Comparison of ENCODE assay signal across 8 mouse cellular contexts in the genomic region with DNA sequence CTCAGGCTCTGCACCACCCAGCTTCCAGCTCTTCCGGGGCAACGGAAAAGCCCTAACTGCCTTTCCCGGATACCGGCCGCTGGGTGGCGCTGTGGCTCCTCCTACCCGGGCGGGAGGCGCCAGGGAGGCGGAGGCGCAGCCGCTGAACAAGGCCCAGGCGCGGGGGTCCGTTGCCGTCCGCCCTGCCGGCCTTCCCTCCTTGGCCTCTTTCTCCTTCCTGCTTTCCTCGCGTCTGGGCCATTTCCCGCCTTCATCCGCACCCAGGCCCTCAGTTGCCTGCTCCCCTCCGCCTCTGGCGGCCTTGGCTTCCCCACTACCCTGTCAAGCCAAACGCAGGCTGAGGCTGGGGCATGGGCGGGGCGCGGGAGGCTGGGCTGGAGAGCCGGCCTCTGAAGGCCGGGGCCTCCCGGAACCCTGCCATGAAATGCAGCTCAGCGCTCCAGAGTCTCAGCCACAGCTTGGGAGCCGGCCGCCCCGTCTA. TPM values are rescaled to one million over a fixed set of nuclear protein-coding genes. Genes with fewer than 3 reads are reported as not detected.
DNase-seq lines count a peak whose midpoint lies in the region; ATAC-seq lines count a peak whose summit lies in the region.

No protein-coding gene starts in this region.

- DNase-seq in adrenal gland, adult 2 months, result peak; percentile 85
- DNase-seq in embryo, embryonic 10 days (ENCODE audit: low spot score), result peak; percentile 70
- peak; percentile 72 to 75 for DNase-seq in gastrocnemius, postnatal 4 days (ENCODE audit: low spot score in 2 of 2)
- peak; percentile 81 for DNase-seq in limb, embryonic 11.5 days (ENCODE audit: low spot score)
- DNase-seq in midbrain, embryonic 11.5 days (ENCODE audit: low spot score, missing footprints), result peak; percentile 97
- DNase-seq in spleen, adult 18-20 months, result peak; percentile 12 to 47

- peak overlapping the region; percentile 37 for H3K4me3 ChIP-seq in intestine, embryonic 15.5 days (replicated peaks)
- peak overlapping the region; percentile 10; the same call in 1 of the 2 replicates for H3K4me3 ChIP-seq in limb, embryonic 11.5 days (ENCODE audit: low read depth, low read length)
- H3K4me3 ChIP-seq in midbrain, embryonic 11.5 days (ENCODE audit: low read depth, low read length), result peak overlapping the region; percentile 14

- H3K4me1 ChIP-seq in intestine, embryonic 15.5 days (replicated peaks), result no peaks in the 10 kb centered on the region
- H3K4me1 ChIP-seq in limb, embryonic 11.5 days (ENCODE audit: control insufficient read depth, insufficient read depth, low read length), result no peaks in the 10 kb centered on the region
- no peaks in the 10 kb centered on the region for H3K4me1 ChIP-seq in midbrain, embryonic 11.5 days (ENCODE audit: control insufficient read depth, insufficient read depth, low read length)

- peaks cover 3% of the 10 kb centered on the region; the same call in 1 of the 2 replicates for H3K27me3 ChIP-seq in intestine, embryonic 15.5 days (replicated peaks)
- peaks cover 16% of the 10 kb centered on the region; the same call in 1 of the 2 replicates for H3K27me3 ChIP-seq in limb, embryonic 11.5 days (ENCODE audit: control insufficient read depth, insufficient read depth, low read length)
- H3K27me3 ChIP-seq in midbrain, embryonic 11.5 days (ENCODE audit: control insufficient read depth, insufficient read depth, low read length), result peaks cover 6% of the 10 kb centered on the region

- peak overlapping the region; percentile 44 for H3K9ac ChIP-seq in intestine, embryonic 15.5 days
- H3K9ac ChIP-seq in limb, embryonic 11.5 days (ENCODE audit: low read length), result peak overlapping the region; percentile 56
- peak overlapping the region; percentile 56 for H3K9ac ChIP-seq in midbrain, embryonic 11.5 days (ENCODE audit: low read length)

- no peak overlapping the region for H3K27ac ChIP-seq in intestine, embryonic 15.5 days
- H3K27ac ChIP-seq in limb, embryonic 11.5 days (replicated peaks; ENCODE audit: low read depth, low read length), result 0 out of 2 replicates have a peak overlapping the region, but pooled peaks have one; percentile 26
- no peak overlapping the region for H3K27ac ChIP-seq in midbrain, embryonic 11.5 days (ENCODE audit: low read depth, low read length)

- H3K36me3 ChIP-seq in intestine, embryonic 15.5 days, result no peaks in the 10 kb centered on the region
- H3K36me3 ChIP-seq in limb, embryonic 11.5 days (ENCODE audit: control insufficient read depth, insufficient read depth, low read length), result no peaks in the 10 kb centered on the region
- H3K36me3 ChIP-seq in midbrain, embryonic 11.5 days (ENCODE audit: control insufficient read depth, insufficient read depth, low read length), result no peaks in the 10 kb centered on the region

- peak overlapping the region; percentile 58 for H3K4me2 ChIP-seq in intestine, embryonic 15.5 days (replicated peaks)
- peak overlapping the region; percentile 33 for H3K4me2 ChIP-seq in limb, embryonic 11.5 days (ENCODE audit: low read depth, severe bottlenecking)
- peak overlapping the region; percentile 37 for H3K4me2 ChIP-seq in midbrain, embryonic 11.5 days

- peak; percentile 97 for ATAC-seq in intestine, embryonic 15.5 days
- ATAC-seq in limb, embryonic 11.5 days (ENCODE audit: insufficient number of reproducible peaks, low FRiP score, low TSS enrichment, low read depth), result peak; percentile 81
- ATAC-seq in midbrain, embryonic 11.5 days (ENCODE audit: low FRiP score), result peak; percentile 93
- ATAC-seq in activated CD4-positive, CD25-positive, alpha-beta regulatory T cell, adult 4 months, result no peak

- WGBS in intestine, embryonic 15.5 days, result 20% methylated on average over 35 of the region's 35 CpGs
- 12% methylated on average over 35 of the region's 35 CpGs for WGBS in limb, embryonic 11.5 days
- WGBS in midbrain, embryonic 11.5 days, result 16% methylated on average over 35 of the region's 35 CpGs

- no peaks in the 10 kb centered on the region for H3K9me3 ChIP-seq in intestine, embryonic 15.5 days
- no peaks in the 10 kb centered on the region for H3K9me3 ChIP-seq in limb, embryonic 11.5 days (ENCODE audit: control insufficient read depth, low read length)
- no peaks in the 10 kb centered on the region for H3K9me3 ChIP-seq in midbrain, embryonic 11.5 days (ENCODE audit: control insufficient read depth, low read length)

RNA-seq across cellular contexts. Expression of gene Tmem28, which starts 32.5 kb away (rescaled TPM):
- total RNA-seq in adrenal gland, adult 2 months (2021), result 1 to 10 TPM; 3.9 TPM
- 2.3 and 3.2 TPM in 2 replicates for polyA plus RNA-seq in adrenal gland, adult 2 months (2012; rRNA removed)
- total RNA-seq in gastrocnemius, postnatal 4 days (2021), result under 1 TPM; 0.41 to 0.69 TPM
- 0.04 and 0.06 TPM in 2 replicates for polyA plus RNA-seq in intestine, embryonic 15.5 days (2015; fragmentation: Nextera tagmentation; extraction: Ambion mirVana)
- 0.11 and 0.14 TPM in 2 replicates for polyA plus RNA-seq in limb, embryonic 11.5 days (2014; fragmentation: Nextera tagmentation; extraction: Ambion mirVana)
- polyA plus RNA-seq in midbrain, embryonic 11.5 days (2014; fragmentation: Nextera tagmentation; extraction: Ambion mirVana), result 0.87 and 0.90 TPM in 2 replicates
- polyA plus RNA-seq in activated CD4-positive, CD25-positive, alpha-beta regulatory T cell, adult 4 months (2017; shearing (Covaris generic)), result not detected

Comparison
In these comparisons a context has a peak if more than half of its experiments do, and no peak if none do; other contexts are left out.
1. DNase-seq: peak in every context shown above with its lines; median percentile 97 in midbrain, embryonic 11.5 days; 85 in adrenal gland, adult 2 months; 81 in limb, embryonic 11.5 days; 74 in gastrocnemius, postnatal 4 days; 70 in embryo, embryonic 10 days; 30 in spleen, adult 18-20 months.